Mouse (Mus musculus) left cerebral cortex, adult 8-10 months (tissue): ENCODE measurements at regions not wholly inside any gene's neighbourhood (a gene's known extent, or its start where the extent isn't known, plus 50 kb on each side); places are given as distances from the start of the nearest gene placed in this dataset.

Experiments used
- DNase-seq, 2 experiments: peaks; one replicate each; pipeline ENCODE4 v3.0.0; 2022; ENCODE audit warnings: low spot score in 2 of 2

GRCm38 (mm10) chr16:87783561-87784304 is 85.0 kb downstream of the Bach1 start:
- DNase-seq: no peak

- no peak for DNase-seq
Observed at GRCm38 (mm10) chr16:87784405-87784994, 85.8 kb downstream of the Bach1 start.

- no peak for DNase-seq
Observed at GRCm38 (mm10) chr16:87789539-87789938, 90.8 kb downstream of the Bach1 start.

GRCm38 (mm10) chr16:87789957-87790356 is 91.2 kb downstream of the Bach1 start:
- DNase-seq: no peak

- peak; percentile 7 to 27 for DNase-seq
Observed at GRCm38 (mm10) chr16:87796514-87797248, 97.9 kb downstream of the Bach1 start.

- DNase-seq: no peak
Observed at GRCm38 (mm10) chr16:87802317-87802716, 103.6 kb downstream of the Bach1 start.

GRCm38 (mm10) chr16:87817590-87817989 is 118.8 kb downstream of the Bach1 start:
- DNase-seq: no peak

- no peak for DNase-seq
Observed at GRCm38 (mm10) chr16:87834296-87834695, 135.6 kb downstream of the Bach1 start.

- peak; percentile 24 to 80 for DNase-seq
Observed at GRCm38 (mm10) chr16:87840949-87841546, 142.3 kb downstream of the Bach1 start.
